Mouse (Mus musculus) heart, embryonic 13.5 days (tissue): ENCODE measurements at regions not wholly inside any gene's neighbourhood (a gene's known extent, or its start where the extent isn't known, plus 50 kb on each side); places are given as distances from the start of the nearest gene placed in this dataset.

Experiments used
- ATAC-seq: fragments of 200-750 bp; cut with Nextera tagmentation; 2 replicates; pipeline ENCODE4 v1.8.0; 2017; ENCODE audit warnings: moderate TSS enrichment; ENCODE audit not compliant: insufficient number of reproducible peaks, low FRiP score, low TSS enrichment; ENCODE audit errors: extremely low read depth
- H3K27ac ChIP-seq: fragments of 300-500 bp; sonication (generic); replicated peaks from 2 replicates; pipeline ENCODE4 v1.5.1; 2015; ENCODE audit warnings: moderate library complexity, mild to moderate bottlenecking, inconsistent platforms
- H3K27me3 ChIP-seq: fragments of 300-500 bp; sonication (generic); replicated peaks from 2 replicates; pipeline ENCODE4 v1.6.1; 2015; ENCODE audit warnings: mild to moderate bottlenecking, inconsistent platforms
- H3K36me3 ChIP-seq: fragments of 300-500 bp; sonication (generic); 2 replicates; pipeline ENCODE4 v1.6.1; 2015; ENCODE audit warnings: mild to moderate bottlenecking, inconsistent platforms
- H3K4me1 ChIP-seq: fragments of 300-500 bp; sonication (generic); 2 replicates; pipeline ENCODE4 v1.6.1; 2015; ENCODE audit warnings: inconsistent platforms
- H3K4me2 ChIP-seq: fragments of 300-500 bp; sonication (generic); 2 replicates; pipeline ENCODE4 v1.6.1; 2015; ENCODE audit warnings: inconsistent platforms, mild to moderate bottlenecking, moderate library complexity
- H3K4me3 ChIP-seq: fragments of 300-500 bp; sonication (generic); 2 replicates; pipeline ENCODE4 v1.5.1; 2015; ENCODE audit warnings: moderate library complexity, mild to moderate bottlenecking, inconsistent platforms
- H3K9ac ChIP-seq: fragments of 300-500 bp; sonication (generic); 2 replicates; pipeline ENCODE4 v1.6.1; 2015; ENCODE audit warnings: inconsistent platforms, mild to moderate bottlenecking, moderate library complexity
- H3K9me3 ChIP-seq: fragments of 300-500 bp; sonication (generic); 2 replicates; pipeline ENCODE4 v1.6.1; 2016; ENCODE audit warnings: inconsistent platforms
- WGBS: fragments of 180-500 bp; shearing (Covaris S2); methylation state at CpG from one replicate; pipeline ENCODE4 v1.1.7; 2015; ENCODE audit warnings: mixed read lengths; 5-methylcytosine and 5-hydroxymethylcytosine counted together

DNA sequence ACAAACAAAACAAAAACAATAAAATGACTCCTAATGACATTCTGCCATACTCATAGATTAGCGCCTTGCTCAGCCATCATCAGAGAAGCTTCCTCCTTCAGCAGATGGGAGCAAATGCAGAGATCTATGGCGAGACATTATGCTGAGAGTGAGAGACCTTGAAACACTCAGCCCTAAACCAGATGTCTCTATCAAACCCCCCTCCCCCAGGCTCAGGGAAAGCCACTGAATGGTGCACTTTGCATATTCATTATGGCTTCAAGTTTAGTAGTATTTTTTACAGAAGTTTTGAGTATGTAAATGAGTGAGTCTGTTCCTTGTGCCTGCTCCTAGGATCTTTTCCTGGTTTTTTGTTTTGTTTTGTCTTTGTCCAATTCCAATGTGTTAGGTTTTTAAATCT is 73.9 kb upstream of the Dapk1 start:
- Histone ChIP-seq H3K27ac (no peak overlapping the region), H3K9me3 (no peaks in the 10 kb centered on the region), H3K4me1 (peaks cover 3% of the 10 kb centered on the region; the same call in 1 of the 2 replicates), H3K4me2 (no peak overlapping the region), H3K36me3 (no peaks in the 10 kb centered on the region), H3K9ac (no peak overlapping the region), H3K27me3 (no peaks in the 10 kb centered on the region), H3K4me3 (no peak overlapping the region)
- no peak for ATAC-seq
- 84% methylated on average over 2 of the region's 2 CpGs for WGBS

- Histone ChIP-seq H3K4me3 (no peak overlapping the region), H3K27ac (no peak overlapping the region), H3K9ac (no peak overlapping the region), H3K27me3 (no peaks in the 10 kb centered on the region), H3K9me3 (no peaks in the 10 kb centered on the region), H3K4me2 (no peak overlapping the region), H3K36me3 (no peaks in the 10 kb centered on the region), H3K4me1 (peaks cover 1% of the 10 kb centered on the region; the same call in 1 of the 2 replicates)
- WGBS, result 63% methylated on average over 1 of the region's 1 CpGs
- no peak for ATAC-seq
Measured at GRCm38 (mm10) chr13:60528819-60529218, 72.9 kb upstream of the Dapk1 start.

DNA sequence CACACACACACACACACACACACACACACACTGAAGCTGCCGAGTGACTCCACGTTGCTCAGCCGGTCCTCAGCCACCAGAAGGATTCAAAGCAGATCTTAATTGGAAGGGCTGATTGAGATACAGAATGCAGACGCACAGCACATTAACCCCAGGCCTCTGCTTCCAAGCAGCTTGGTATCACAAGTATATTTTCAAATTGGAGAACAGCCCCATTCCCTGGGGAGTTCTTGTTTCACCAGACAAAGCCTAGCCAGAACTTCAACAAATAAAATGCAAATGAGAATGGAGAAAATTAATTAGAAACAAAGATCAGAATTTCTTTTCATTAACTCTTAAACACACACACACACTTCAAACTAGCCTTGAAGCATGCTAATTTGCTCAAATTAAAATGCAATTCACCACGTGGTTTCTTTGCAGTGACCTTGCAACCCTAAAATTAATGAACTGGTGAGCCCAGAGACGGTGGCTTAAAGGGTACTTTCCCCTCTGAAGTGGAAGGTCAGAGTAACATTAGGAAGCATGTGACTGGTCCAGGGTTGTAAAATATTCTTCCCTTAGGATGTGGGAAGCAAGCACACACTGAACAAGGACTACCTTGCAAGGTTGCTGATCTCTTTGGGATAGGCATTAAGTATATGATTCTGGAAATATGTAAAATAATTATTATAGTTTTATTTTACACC is 72.2 kb upstream of the Dapk1 start:
- no peaks in the 10 kb centered on the region for H3K27me3 ChIP-seq
- peaks cover 8% of the 10 kb centered on the region for H3K4me1 ChIP-seq
- no peak for ATAC-seq
- 38% methylated on average over 6 of the region's 6 CpGs for WGBS
- no peaks in the 10 kb centered on the region for H3K9me3 ChIP-seq
- no peak overlapping the region for H3K27ac ChIP-seq
- H3K4me3 ChIP-seq, result no peak overlapping the region
- no peak overlapping the region for H3K4me2 ChIP-seq
- no peak overlapping the region for H3K9ac ChIP-seq
- H3K36me3 ChIP-seq, result no peaks in the 10 kb centered on the region

- H3K4me1 ChIP-seq, result peaks cover 14% of the 10 kb centered on the region
- no peak overlapping the region for H3K27ac ChIP-seq
- ATAC-seq, result no peak
- H3K4me3 ChIP-seq, result no peak overlapping the region
- H3K9me3 ChIP-seq, result no peaks in the 10 kb centered on the region
- WGBS, result 78% methylated on average over 8 of the region's 8 CpGs
- H3K9ac ChIP-seq, result no peak overlapping the region
- no peak overlapping the region for H3K4me2 ChIP-seq
- H3K36me3 ChIP-seq, result no peaks in the 10 kb centered on the region
- H3K27me3 ChIP-seq, result no peaks in the 10 kb centered on the region
Measured at GRCm38 (mm10) chr13:60533871-60534427, 67.8 kb upstream of the Dapk1 start.

GRCm38 (mm10) chr13:60534501-60534900 is 67.2 kb upstream of the Dapk1 start:
- Histone ChIP-seq H3K27me3 (no peaks in the 10 kb centered on the region), H3K4me2 (no peak overlapping the region), H3K27ac (no peak overlapping the region), H3K9ac (no peak overlapping the region), H3K36me3 (no peaks in the 10 kb centered on the region), H3K9me3 (no peaks in the 10 kb centered on the region), H3K4me1 (peaks cover 14% of the 10 kb centered on the region), H3K4me3 (no peak overlapping the region)
- 48% methylated on average over 3 of the region's 3 CpGs for WGBS
- no peak for ATAC-seq

DNA sequence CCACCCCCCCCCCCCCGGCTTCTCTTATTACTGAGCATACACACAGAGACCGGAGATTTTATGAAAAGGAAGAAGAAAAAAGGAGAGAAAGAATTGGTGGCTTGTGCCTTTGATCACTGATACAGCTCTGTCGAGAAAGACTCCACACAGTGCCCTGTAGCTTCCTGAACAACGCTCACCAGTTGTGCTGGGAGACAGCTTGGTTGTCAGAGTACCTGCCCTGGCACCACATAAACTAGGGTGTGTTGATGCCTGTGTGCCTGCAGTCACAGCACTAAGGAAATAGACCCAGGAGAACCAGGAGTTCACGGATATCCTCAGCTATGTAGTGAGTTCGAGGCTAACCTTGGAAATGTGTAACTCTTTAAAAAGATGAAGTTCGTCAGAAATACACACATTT is 66.7 kb upstream of the Dapk1 start:
- WGBS, result 61% methylated on average over 7 of the region's 7 CpGs
- Histone ChIP-seq H3K27ac (no peak overlapping the region), H3K4me2 (no peak overlapping the region), H3K4me1 (peaks cover 14% of the 10 kb centered on the region), H3K27me3 (no peaks in the 10 kb centered on the region), H3K9ac (no peak overlapping the region), H3K4me3 (no peak overlapping the region), H3K36me3 (no peaks in the 10 kb centered on the region), H3K9me3 (no peaks in the 10 kb centered on the region)
- no peak for ATAC-seq

DNA sequence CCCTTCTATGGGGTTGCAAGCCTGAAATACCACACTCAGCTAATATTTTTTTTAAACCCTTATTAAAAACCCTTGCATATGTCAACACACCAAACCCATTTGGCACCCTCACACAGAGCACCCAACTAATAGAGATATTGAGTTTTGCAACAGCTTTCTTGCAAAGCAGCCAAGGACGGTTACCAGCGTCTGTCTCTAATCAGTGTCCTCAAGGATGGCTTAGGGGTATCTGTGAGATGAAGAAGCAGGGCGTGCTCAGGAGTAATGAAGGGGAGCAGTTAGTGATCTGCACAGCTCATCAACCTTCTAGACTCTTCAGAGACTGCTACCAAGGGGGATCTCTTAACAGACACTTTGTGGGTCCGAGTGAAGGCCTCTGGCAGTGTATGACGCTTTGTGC is 65.0 kb upstream of the Dapk1 start:
- Histone ChIP-seq H3K4me3 (no peak overlapping the region), H3K27me3 (no peaks in the 10 kb centered on the region), H3K27ac (no peak overlapping the region), H3K9me3 (no peaks in the 10 kb centered on the region), H3K4me2 (no peak overlapping the region), H3K9ac (no peak overlapping the region), H3K4me1 (peaks cover 14% of the 10 kb centered on the region), H3K36me3 (no peaks in the 10 kb centered on the region)
- WGBS, result 56% methylated on average over 5 of the region's 5 CpGs
- ATAC-seq, result no peak

DNA sequence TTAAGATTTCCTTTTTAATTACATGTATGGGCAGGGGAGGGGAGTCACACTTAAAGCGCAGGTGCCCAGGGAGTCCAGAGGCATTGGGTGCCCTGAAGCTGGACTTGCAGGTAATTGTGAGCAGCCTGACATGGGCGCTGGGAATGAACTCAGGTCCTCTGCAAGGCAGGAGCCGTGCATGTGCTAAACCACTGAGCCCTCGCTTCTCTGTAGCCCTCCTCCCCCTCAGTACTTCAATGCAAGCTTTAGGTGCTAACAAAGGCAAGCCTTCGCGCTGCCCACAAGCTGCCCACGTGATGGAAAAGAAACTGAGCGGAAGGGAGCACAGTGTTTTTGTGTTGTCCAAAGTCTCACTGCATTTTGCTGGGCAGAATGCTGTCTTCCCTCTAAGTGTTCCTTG is 63.6 kb upstream of the Dapk1 start:
- Histone ChIP-seq H3K9ac (no peak overlapping the region), H3K4me2 (no peak overlapping the region), H3K4me1 (peaks cover 14% of the 10 kb centered on the region), H3K27ac (no peak overlapping the region), H3K27me3 (no peaks in the 10 kb centered on the region), H3K4me3 (no peak overlapping the region), H3K9me3 (no peaks in the 10 kb centered on the region), H3K36me3 (no peaks in the 10 kb centered on the region)
- no peak for ATAC-seq
- 51% methylated on average over 8 of the region's 8 CpGs for WGBS

GRCm38 (mm10) chr13:60541165-60541564 is 60.6 kb upstream of the Dapk1 start:
- WGBS, result 92% methylated on average over 5 of the region's 5 CpGs

DNA sequence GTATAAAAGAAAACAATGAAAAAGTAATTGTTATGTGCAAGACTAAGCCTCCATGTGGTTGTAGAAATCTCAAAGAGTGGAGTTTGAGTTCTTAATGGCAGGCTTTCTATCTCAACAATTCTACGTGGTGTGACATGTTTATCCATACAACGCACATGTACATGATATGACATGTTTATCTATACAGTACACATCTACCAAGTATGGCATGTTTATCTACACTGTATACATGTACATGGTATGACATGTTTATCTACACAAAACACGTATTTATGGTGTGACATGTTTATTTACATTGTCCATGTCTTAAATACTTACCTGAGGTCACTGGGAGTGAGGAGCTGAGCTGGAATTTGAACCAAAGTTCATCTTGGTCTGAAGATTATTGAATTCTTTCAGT is 57.4 kb upstream of the Dapk1 start:
- H3K4me3 ChIP-seq, result no peak overlapping the region
- no peaks in the 10 kb centered on the region for H3K36me3 ChIP-seq
- WGBS, result 67% methylated on average over 3 of the region's 3 CpGs
- no peaks in the 10 kb centered on the region for H3K27me3 ChIP-seq
- H3K4me1 ChIP-seq, result no peaks in the 10 kb centered on the region
- H3K27ac ChIP-seq, result no peak overlapping the region
- no peak overlapping the region for H3K9ac ChIP-seq
- H3K9me3 ChIP-seq, result no peaks in the 10 kb centered on the region
- no peak overlapping the region for H3K4me2 ChIP-seq
- no peak for ATAC-seq

More at GRCm38 (mm10) chr13:60541165-60541564, 60.6 kb upstream of the Dapk1 start:
- H3K27ac ChIP-seq, result no peak overlapping the region
- no peak overlapping the region for H3K4me3 ChIP-seq
- no peaks in the 10 kb centered on the region for H3K27me3 ChIP-seq
- no peak overlapping the region for H3K4me2 ChIP-seq
- H3K36me3 ChIP-seq, result no peaks in the 10 kb centered on the region
- no peaks in the 10 kb centered on the region for H3K9me3 ChIP-seq
- H3K9ac ChIP-seq, result no peak overlapping the region
- H3K4me1 ChIP-seq, result no peaks in the 10 kb centered on the region
- ATAC-seq, result no peak

GRCm38 (mm10) chr13:60545999-60546733 is 55.6 kb upstream of the Dapk1 start:
- 73% methylated on average over 2 of the region's 2 CpGs for WGBS
- ATAC-seq, result no peak
- no peaks in the 10 kb centered on the region for H3K9me3 ChIP-seq
- H3K36me3 ChIP-seq, result no peaks in the 10 kb centered on the region
- no peak overlapping the region for H3K27ac ChIP-seq
- no peak overlapping the region for H3K9ac ChIP-seq
- H3K4me3 ChIP-seq, result no peak overlapping the region
- H3K4me2 ChIP-seq, result no peak overlapping the region
- no peaks in the 10 kb centered on the region for H3K27me3 ChIP-seq
- no peaks in the 10 kb centered on the region for H3K4me1 ChIP-seq
